8 mouse cellular contexts compared by ENCODE assay signal in genomic region chr19:5797381-5798111, GRCm38 (mm10). TPM values are rescaled to one million over a fixed set of nuclear protein-coding genes. Genes with fewer than 3 reads are reported as not detected.
DNase-seq lines count a peak whose midpoint lies in the region; ATAC-seq and TF ChIP-seq lines count a peak whose summit lies in the region.

No protein-coding gene starts in this region.

- no peaks in the 10 kb centered on the region for H3K9me3 ChIP-seq in forebrain, postnatal 0 days (ENCODE audit: low read length)
- no peaks in the 10 kb centered on the region for H3K9me3 ChIP-seq in liver, embryonic 14.5 days (ENCODE audit: control insufficient read depth, low read length)

- H3K27ac ChIP-seq in forebrain, postnatal 0 days (ENCODE audit: low read depth, low read length) = no peak overlapping the region
- H3K27ac ChIP-seq in liver, embryonic 14.5 days = peak overlapping the region; percentile 86

- WGBS in forebrain, postnatal 0 days = 3% methylated on average over 7 of the region's 7 CpGs
- 40% methylated on average over 7 of the region's 7 CpGs for WGBS in liver, embryonic 14.5 days (ENCODE audit: insufficient replicate concordance)

- H3K27me3 ChIP-seq in forebrain, postnatal 0 days (ENCODE audit: insufficient read depth, low read length) = no peaks in the 10 kb centered on the region
- no peaks in the 10 kb centered on the region for H3K27me3 ChIP-seq in liver, embryonic 14.5 days (ENCODE audit: control insufficient read depth, insufficient read depth, low read length)

- H3K4me2 ChIP-seq in forebrain, postnatal 0 days (ENCODE audit: low read depth) = peak overlapping the region; percentile 90
- peak overlapping the region; percentile 95 for H3K4me2 ChIP-seq in liver, embryonic 14.5 days (ENCODE audit: low read depth)

- H3K36me3 ChIP-seq in forebrain, postnatal 0 days (ENCODE audit: insufficient read depth) = peaks cover 40% of the 10 kb centered on the region
- H3K36me3 ChIP-seq in liver, embryonic 14.5 days (replicated peaks; ENCODE audit: control insufficient read depth, insufficient read depth, low read depth) = peaks cover 52% of the 10 kb centered on the region

- H3K4me1 ChIP-seq in forebrain, postnatal 0 days (ENCODE audit: insufficient read depth) = peaks cover 6% of the 10 kb centered on the region
- H3K4me1 ChIP-seq in liver, embryonic 14.5 days (replicated peaks; ENCODE audit: control insufficient read depth in 2 of 2, insufficient read depth in 2 of 2, low read length in 1 of 2) = peaks cover 22 to 38% of the 10 kb centered on the region in 2 experiments

- no peak for TF ChIP-seq EP300 in liver, embryonic 14.5 days (IDR thresholded peaks at IDR 0.05; ENCODE audit: low read depth)

- TF ChIP-seq CTCF in forebrain, postnatal 0 days (IDR thresholded peaks at IDR 0.05; ENCODE audit: low read depth) = no peak
- TF ChIP-seq CTCF in liver, embryonic 14.5 days (IDR thresholded peaks at IDR 0.05; ENCODE audit: low read depth) = no peak

- ATAC-seq in forebrain, postnatal 0 days = no peak
- no peak for ATAC-seq in liver, embryonic 14.5 days (ENCODE audit: insufficient read depth)
- no peak for ATAC-seq in inflammation-experienced regulatory T-cells, adult 6 months

- peak overlapping the region; percentile 86 for H3K4me3 ChIP-seq in forebrain, postnatal 0 days (ENCODE audit: low read depth, low read length)
- H3K4me3 ChIP-seq in liver, embryonic 14.5 days (ENCODE audit: insufficient read depth in 1 of 2, low read depth in 2 of 2, low read length in 2 of 2) = peak overlapping the region; percentile 73 to 97

- peak overlapping the region; percentile 97 for H3K9ac ChIP-seq in forebrain, postnatal 0 days
- peak overlapping the region; percentile 85 for H3K9ac ChIP-seq in liver, embryonic 14.5 days (replicated peaks)

- peak; percentile 5 for DNase-seq in layer of hippocampus, adult 11-12 months (ENCODE audit: low spot score)
- no peak for DNase-seq in layer of hippocampus, postnatal 36 days
- peak; percentile 78 for DNase-seq in ZHBTc4 (ENCODE audit: low read depth, low spot score)
- no peak for DNase-seq in forebrain, postnatal 0 days
- DNase-seq in liver, embryonic 14.5 days (ENCODE audit: low read depth in 3 of 3, low spot score in 3 of 3) = no peak
- DNase-seq in urinary bladder, adult 18-20 months (ENCODE audit: low spot score in 2 of 2) = no peak
- DNase-seq in adrenal gland, adult 18-20 months (ENCODE audit: low spot score in 2 of 2) = no peak

RNA-seq across cellular contexts. Expression of gene Scyl1, which starts 26.3 kb away (rescaled TPM):
- 10 to 100 TPM; 75.6 to 75.9 TPM for total RNA-seq in layer of hippocampus, postnatal 36 days (2021)
- 79.8 and 98.1 TPM in 2 replicates for total RNA-seq in forebrain, postnatal 0 days (2014; rRNA removed)
- 62.7 and 68.8 TPM in 2 replicates for polyA plus RNA-seq in forebrain, postnatal 0 days (2015; fragmentation: Nextera tagmentation; extraction: Ambion mirVana)
- 21.1 and 27.1 TPM in 2 replicates for polyA plus RNA-seq in liver, embryonic 14.5 days (2012; rRNA removed)
- polyA plus RNA-seq in liver, embryonic 14.5 days (2014; fragmentation: Nextera tagmentation; extraction: Ambion mirVana) = 15.8 and 18.6 TPM in 2 replicates
- polyA plus RNA-seq in inflammation-experienced regulatory T-cells, adult 6 months (2017; shearing (Covaris generic)) = 10 to 100 TPM; 14.2 to 19.5 (median 15.4) TPM
- 100 to 1,000 TPM in 1 of 2 experiments, 10 to 100 TPM in 1; 92.3 to 105 TPM for total RNA-seq in adrenal gland, adult 18-20 months (2021)

RNA-seq across cellular contexts. Expression of gene Ltbp3, which starts 56.8 kb away (rescaled TPM):
- total RNA-seq in layer of hippocampus, postnatal 36 days (2021) = 10 to 100 TPM; 24.9 to 28.0 TPM
- 21.3 and 22.7 TPM in 2 replicates for total RNA-seq in forebrain, postnatal 0 days (2014; rRNA removed)
- polyA plus RNA-seq in forebrain, postnatal 0 days (2015; fragmentation: Nextera tagmentation; extraction: Ambion mirVana) = 5.9 and 12.4 TPM in 2 replicates
- 1.9 and 2.1 TPM in 2 replicates for polyA plus RNA-seq in liver, embryonic 14.5 days (2012; rRNA removed)
- 0.85 and 1.6 TPM in 2 replicates for polyA plus RNA-seq in liver, embryonic 14.5 days (2014; fragmentation: Nextera tagmentation; extraction: Ambion mirVana)
- polyA plus RNA-seq in inflammation-experienced regulatory T-cells, adult 6 months (2017; shearing (Covaris generic)) = under 1 TPM in 1 of 3 experiments, not detected in 2; 0.77 TPM
- total RNA-seq in adrenal gland, adult 18-20 months (2021) = 100 to 1,000 TPM; 241 to 252 TPM

Comparison
In these comparisons a context has a peak if more than half of its experiments do, and no peak if none do; other contexts are left out.
1. DNase-seq: peak in layer of hippocampus, adult 11-12 months (single experiment) and ZHBTc4 (single experiment); none in layer of hippocampus, postnatal 36 days (0 of 2), forebrain, postnatal 0 days (single experiment), liver, embryonic 14.5 days (0 of 3), urinary bladder, adult 18-20 months (0 of 2) and adrenal gland, adult 18-20 months (0 of 2).
2. RNA of gene Ltbp3, which starts 56.8 kb away (total RNA-seq): 241 to 252 TPM in adrenal gland, adult 18-20 months; 24.9 to 28.0 TPM in layer of hippocampus, postnatal 36 days and 21.3 to 22.7 TPM in forebrain, postnatal 0 days; every median in the first group is over 4 times any median in the second.